Mouse (Mus musculus): Measurements from ENCODE around the gene Tcl1b5. TPM values are rescaled to one million over a fixed set of nuclear protein-coding genes. Genes with fewer than 3 reads are reported as not detected.
"Not testable (repeated sequence)": the region's sequence is repeated elsewhere in the genome, so short reads cannot be mapped to it uniquely, and the experiment has no call there.

Gene Tcl1b5
- polyA plus RNA-seq (2016; fragmentation: Nextera tagmentation; extraction: Ambion mirVana) = not detected in 2 replicates

DNA sequence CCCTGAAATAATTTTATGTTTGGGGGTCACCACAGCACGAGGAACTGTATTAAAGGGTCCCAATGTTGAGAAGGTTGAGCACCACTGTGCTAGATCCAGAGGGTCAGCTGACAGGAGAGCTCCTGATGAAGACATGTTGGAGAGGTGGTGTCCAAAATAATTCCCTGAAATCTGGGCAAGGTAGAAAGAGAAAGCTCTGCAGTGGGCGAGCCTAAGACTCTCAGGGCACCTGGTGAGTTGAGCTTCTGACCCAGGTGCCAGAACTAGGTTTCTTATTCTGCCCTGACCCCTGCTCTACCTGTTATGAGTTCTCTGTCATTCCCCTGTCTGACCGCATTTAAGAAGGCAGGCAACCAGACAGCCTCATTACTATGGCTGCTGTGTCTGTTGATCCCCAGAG lies at the start of gene Tcl1b5:
Gene Tcl1b5 (plus strand): TSS at position 301 of the 400 bp plus-strand sequence.
- not testable (repeated sequence) for H3K4me1 ChIP-seq; H3K9me3 ChIP-seq (replicated peaks); H3K27me3 ChIP-seq (ENCODE audit: low read depth, poor library complexity, severe bottlenecking); H3K27ac ChIP-seq (replicated peaks); H3K36me3 ChIP-seq; DNase-seq (ENCODE audit: low spot score); H3K4me3 ChIP-seq
- 73% methylated on average over 3 of the region's 3 CpGs for WGBS

DNA sequence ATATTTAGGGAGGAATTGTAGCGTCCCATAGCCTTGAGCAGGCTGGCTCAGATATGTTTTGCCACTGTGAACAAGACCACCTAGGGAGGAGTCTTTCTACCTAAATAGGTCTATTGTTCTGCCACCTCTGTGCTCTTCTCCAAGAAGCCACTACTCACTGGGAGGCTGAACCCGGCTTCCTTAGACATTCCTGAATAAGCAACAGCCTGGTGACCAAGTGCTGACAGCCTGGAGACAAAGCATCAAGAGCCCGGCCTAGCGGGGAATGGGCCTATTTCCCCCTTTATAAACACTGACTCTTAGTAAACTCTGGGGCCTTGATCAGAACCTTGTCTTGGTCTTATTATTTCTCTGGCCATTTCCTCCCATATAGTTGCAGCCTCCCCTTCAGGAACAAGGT lies 49.6 kb upstream of the Tcl1b5 start:
- no peaks in the 10 kb centered on the region for H3K36me3 ChIP-seq

DNA sequence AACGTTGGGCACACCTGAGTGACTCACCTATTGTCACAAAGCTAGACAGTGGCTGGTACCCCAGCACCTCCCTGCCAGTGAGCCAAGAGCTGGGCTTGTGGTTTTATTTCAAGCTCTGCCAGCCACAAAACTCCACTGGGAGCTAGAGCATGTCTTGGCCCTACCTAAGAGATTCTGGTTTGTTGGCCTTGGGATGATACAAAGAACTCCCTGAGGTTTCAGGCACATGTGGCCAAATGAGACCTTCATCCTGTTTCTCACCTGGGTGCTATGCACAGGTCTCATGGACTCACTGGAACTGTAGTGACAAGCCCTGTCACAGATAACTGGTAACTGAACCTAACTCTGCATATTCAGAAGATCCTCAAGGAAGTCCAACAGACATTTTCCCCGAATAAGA lies 48.5 kb upstream of the Tcl1b5 start:
- no peak for DNase-seq (ENCODE audit: low spot score)
- WGBS = 75% methylated on average over 2 of the region's 2 CpGs

More for the DNA sequence above, 49.6 kb upstream of the Tcl1b5 start:
- H3K27me3 ChIP-seq (ENCODE audit: low read depth, poor library complexity, severe bottlenecking) = no peaks in the 10 kb centered on the region
- no peaks in the 10 kb centered on the region for H3K4me1 ChIP-seq
- 0 out of 2 replicates have a peak, but pooled peaks cover 7% of the 10 kb centered on the region for H3K9me3 ChIP-seq (replicated peaks)
- H3K27ac ChIP-seq (replicated peaks) = no peak overlapping the region
- no peak overlapping the region for H3K4me3 ChIP-seq
- DNase-seq (ENCODE audit: low spot score) = no peak
- WGBS = 48% methylated on average over 4 of the region's 4 CpGs

DNA sequence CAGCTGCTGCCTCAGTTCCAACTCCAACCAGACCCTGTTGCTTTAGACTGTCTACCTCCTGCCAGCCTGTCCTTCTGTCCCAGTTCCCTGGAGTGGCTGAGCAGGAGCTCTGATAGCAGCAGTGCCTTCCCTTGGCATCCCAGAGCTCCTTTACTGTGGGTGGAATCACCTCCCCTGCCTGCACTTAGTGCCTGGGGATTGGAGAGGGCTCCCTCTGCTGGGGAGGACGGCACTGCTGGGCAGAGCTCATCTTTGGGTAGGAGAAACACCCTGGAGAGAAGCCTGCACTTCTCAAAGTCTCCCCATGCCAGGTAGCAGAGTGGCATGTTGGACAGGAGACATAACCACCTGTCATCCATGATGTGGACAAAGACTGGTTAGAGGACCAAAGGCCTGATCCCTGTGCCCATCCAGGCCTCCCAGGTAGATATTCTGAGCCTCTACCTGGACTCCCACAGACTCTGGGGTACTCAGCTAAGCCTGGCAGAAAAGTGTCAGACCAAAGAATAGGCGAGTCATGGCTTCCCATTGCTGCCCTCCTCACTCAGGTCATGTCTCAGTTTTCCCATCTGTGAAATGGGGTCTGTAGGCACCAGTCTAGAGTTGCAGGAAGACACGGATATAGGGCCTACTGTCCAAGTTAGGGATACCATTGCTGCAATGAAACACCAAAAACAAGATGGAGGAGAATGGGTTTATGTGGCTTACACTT lies 46.5 kb upstream of the Tcl1b5 start:
- not testable (repeated sequence) for H3K27me3 ChIP-seq (ENCODE audit: low read depth, poor library complexity, severe bottlenecking); H3K4me1 ChIP-seq; H3K36me3 ChIP-seq; DNase-seq (ENCODE audit: low spot score); H3K9me3 ChIP-seq (replicated peaks); H3K27ac ChIP-seq (replicated peaks); H3K4me3 ChIP-seq
- WGBS = 76% methylated on average over 3 of the region's 3 CpGs

More for the DNA sequence above, 48.5 kb upstream of the Tcl1b5 start:
- Histone ChIP-seq H3K27me3 (ENCODE audit: low read depth, poor library complexity, severe bottlenecking) (no peaks in the 10 kb centered on the region), H3K36me3 (no peaks in the 10 kb centered on the region), H3K27ac (replicated peaks) (no peak overlapping the region), H3K9me3 (replicated peaks) (0 out of 2 replicates have a peak, but pooled peaks cover 7% of the 10 kb centered on the region), H3K4me3 (no peak overlapping the region), H3K4me1 (no peaks in the 10 kb centered on the region)

DNA sequence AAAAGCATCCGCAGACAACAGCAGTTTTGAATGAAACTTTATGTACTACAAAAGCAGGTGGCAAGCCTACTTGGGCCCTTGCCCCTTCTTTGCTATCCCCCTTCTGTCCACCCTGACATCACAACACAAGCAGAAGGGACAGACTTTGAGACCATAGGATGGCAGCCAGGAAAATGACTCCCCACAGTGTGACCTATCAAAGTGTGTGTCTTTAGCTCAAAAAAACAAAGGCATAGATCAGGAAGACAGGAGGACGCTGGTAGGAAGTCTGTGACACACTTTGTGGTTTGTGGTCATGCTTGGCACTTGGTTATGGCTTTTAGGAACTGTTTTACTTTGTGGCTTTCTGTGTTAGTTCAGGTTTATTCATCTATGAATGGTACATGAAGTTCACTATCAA lies 42.0 kb upstream of the Tcl1b5 start:
- not testable (repeated sequence) for H3K4me3 ChIP-seq; H3K27ac ChIP-seq (replicated peaks); DNase-seq (ENCODE audit: low spot score); H3K4me1 ChIP-seq; H3K36me3 ChIP-seq; H3K27me3 ChIP-seq (ENCODE audit: low read depth, poor library complexity, severe bottlenecking); H3K9me3 ChIP-seq (replicated peaks)
- 74% methylated on average over 2 of the region's 2 CpGs for WGBS

DNA sequence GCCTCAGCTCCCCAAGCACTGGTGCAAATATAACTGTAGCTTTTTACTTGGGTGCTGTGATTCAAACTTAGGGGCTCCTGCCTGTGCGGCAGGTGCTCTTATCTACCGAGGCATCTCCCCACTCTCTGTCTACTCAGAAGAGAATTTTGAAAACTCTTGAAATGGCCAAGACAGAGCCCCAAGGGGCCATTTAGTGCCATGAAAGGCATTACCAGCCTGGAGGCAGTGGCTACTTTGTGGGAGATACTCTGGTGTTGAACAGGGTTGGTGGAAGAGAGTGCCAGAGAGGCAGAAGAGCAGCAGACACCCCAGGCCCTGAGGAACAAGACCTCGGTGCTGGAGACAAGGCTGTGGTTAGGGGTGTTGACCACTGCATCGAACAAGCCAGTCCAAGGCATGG lies 41.3 kb upstream of the Tcl1b5 start:
- DNase-seq (ENCODE audit: low spot score) = not testable (repeated sequence)

DNA sequence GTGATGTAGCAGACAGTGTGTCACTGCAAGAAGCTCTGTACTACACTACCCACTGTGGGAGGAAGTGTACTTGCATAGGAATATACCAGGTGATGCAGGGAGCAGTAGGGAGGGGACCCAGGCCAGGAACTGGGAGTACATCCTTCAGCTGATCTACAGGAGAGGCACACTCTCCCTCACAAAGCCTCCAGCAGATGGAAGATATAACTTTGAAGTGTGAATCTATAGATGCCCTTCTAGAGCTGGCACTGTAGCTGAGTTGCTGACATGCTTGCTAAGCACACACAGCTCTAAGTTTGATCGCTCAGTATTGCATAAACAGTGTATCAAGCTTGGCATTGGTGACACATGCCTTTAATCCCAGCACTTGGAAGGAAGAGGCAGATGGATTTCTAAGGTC lies 38.4 kb upstream of the Tcl1b5 start:
- H3K36me3 ChIP-seq; H3K9me3 ChIP-seq (replicated peaks); H3K27me3 ChIP-seq (ENCODE audit: low read depth, poor library complexity, severe bottlenecking); H3K4me3 ChIP-seq; DNase-seq (ENCODE audit: low spot score); H3K4me1 ChIP-seq; H3K27ac ChIP-seq (replicated peaks): not testable (repeated sequence)
- 84% methylated on average over 1 of the region's 1 CpGs for WGBS

More for the DNA sequence above, 41.3 kb upstream of the Tcl1b5 start:
- H3K27ac ChIP-seq (replicated peaks); H3K4me1 ChIP-seq; H3K27me3 ChIP-seq (ENCODE audit: low read depth, poor library complexity, severe bottlenecking); H3K36me3 ChIP-seq; H3K4me3 ChIP-seq; H3K9me3 ChIP-seq (replicated peaks): not testable (repeated sequence)
- WGBS = 88% methylated on average over 4 of the region's 4 CpGs

DNA sequence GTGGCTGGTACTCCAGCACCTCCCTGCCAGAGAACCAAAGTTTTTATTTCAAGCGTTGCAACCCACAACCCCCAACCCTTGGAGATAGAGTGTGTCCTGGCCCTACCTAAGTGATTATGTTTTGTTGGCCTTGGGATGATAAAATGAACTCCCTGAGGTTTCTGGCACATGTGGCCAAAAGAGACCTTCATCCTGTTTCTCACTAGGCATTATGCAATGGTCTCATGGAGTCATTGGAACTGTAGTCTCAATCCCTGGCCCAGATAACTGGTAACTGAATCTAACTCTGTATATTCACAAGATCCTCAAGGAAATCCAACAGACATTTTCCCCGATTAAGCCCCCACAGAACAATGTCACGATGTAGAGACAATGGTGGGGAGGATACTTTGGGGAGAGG lies 33.0 kb upstream of the Tcl1b5 start:
- DNase-seq (ENCODE audit: low spot score) = no peak
- Histone ChIP-seq H3K36me3 (no peaks in the 10 kb centered on the region), H3K9me3 (replicated peaks) (no peaks in the 10 kb centered on the region), H3K4me3 (no peak overlapping the region), H3K27ac (replicated peaks) (no peak overlapping the region), H3K4me1 (peaks cover 4% of the 10 kb centered on the region; the same call in 1 of the 2 replicates), H3K27me3 (ENCODE audit: low read depth, poor library complexity, severe bottlenecking) (no peaks in the 10 kb centered on the region)
- WGBS = 97% methylated on average over 3 of the region's 3 CpGs

DNA sequence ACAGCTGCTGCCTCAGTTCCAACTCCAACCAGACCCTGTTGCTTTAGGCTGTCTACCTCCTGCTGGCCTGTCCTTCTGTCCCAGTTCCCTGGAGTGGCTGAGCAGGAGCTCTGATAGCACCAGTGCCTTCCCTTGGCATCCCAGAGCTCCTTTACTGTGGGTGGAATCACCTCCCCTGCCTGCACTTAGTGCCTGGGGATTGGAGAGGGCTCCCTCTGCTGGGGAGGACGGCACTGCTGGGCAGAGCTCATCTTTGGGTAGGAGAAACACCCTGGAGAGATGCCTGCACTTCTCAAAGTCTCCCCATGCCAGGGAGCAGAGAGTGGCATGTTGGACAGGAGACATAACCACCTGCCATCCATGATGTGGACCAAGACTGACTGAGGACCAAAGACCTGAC lies 31.2 kb upstream of the Tcl1b5 start:
- not testable (repeated sequence) for H3K4me3 ChIP-seq; H3K27me3 ChIP-seq (ENCODE audit: low read depth, poor library complexity, severe bottlenecking); H3K27ac ChIP-seq (replicated peaks); H3K9me3 ChIP-seq (replicated peaks); H3K4me1 ChIP-seq; H3K36me3 ChIP-seq; DNase-seq (ENCODE audit: low spot score)
- 31% methylated on average over 1 of the region's 1 CpGs for WGBS

DNA sequence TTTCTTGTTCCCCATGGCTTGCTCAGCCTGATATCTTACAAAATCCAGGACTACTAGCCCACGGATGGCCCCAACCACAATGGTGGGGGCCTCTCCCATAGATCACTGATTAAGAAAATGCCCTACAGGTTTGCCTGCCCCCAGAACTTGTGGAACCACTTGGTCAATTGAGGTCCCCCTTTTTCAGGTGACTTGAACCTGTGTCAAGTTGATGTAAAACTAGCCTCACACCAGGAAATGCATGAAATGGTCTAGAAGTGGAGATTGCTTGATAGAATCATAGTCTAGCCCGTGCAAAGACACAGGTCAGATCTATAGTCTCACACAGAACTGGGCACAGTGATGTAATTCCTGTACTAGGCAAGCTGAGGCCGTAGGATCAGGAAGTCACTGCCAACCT lies 30.4 kb upstream of the Tcl1b5 start, which contains the start of gene Tcl1b2:
Gene Tcl1b2 (plus strand): TSS at position 301 of the 400 bp plus-strand sequence.
- no peak within 1 kb of the TSS for H3K4me3 ChIP-seq
- 86% methylated on average over 3 of the region's 3 CpGs for WGBS

DNA sequence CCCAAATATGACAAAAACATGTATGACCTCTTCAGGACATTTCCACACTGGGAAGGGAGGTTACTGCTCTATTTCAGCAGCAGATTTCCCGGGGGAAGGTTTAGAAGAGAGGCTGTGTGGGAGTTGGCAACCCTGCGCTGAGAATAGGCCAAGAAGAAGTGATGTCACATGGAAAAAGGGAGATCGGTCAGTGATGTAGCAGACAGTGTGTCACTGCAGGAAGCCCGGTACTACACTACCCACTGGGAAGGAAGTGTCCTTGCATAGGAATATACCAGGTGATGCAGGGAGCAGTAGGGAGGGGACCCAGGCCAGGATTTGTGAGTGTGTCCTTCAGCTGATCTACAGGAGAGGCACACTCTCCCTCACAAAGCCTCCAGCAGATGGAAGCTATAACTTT lies 20.9 kb upstream of the Tcl1b5 start:
- not testable (repeated sequence) for H3K36me3 ChIP-seq; H3K9me3 ChIP-seq (replicated peaks); DNase-seq (ENCODE audit: low spot score); H3K4me3 ChIP-seq; H3K4me1 ChIP-seq; H3K27ac ChIP-seq (replicated peaks); H3K27me3 ChIP-seq (ENCODE audit: low read depth, poor library complexity, severe bottlenecking)
- WGBS = 87% methylated on average over 4 of the region's 4 CpGs

More for the DNA sequence above, 30.4 kb upstream of the Tcl1b5 start, which contains the start of gene Tcl1b2:
- Histone ChIP-seq H3K9me3 (replicated peaks) (no peaks in the 10 kb centered on the region; the same call in 1 of the 2 replicates), H3K27ac (replicated peaks) (no peak within 1 kb of the TSS), H3K4me1 (peaks cover 4% of the 10 kb centered on the region; the same call in 1 of the 2 replicates), H3K27me3 (ENCODE audit: low read depth, poor library complexity, severe bottlenecking) (no peaks in the 10 kb centered on the region), H3K36me3 (no peaks in the 10 kb centered on the region)
- DNase-seq (ENCODE audit: low spot score) = no peak

DNA sequence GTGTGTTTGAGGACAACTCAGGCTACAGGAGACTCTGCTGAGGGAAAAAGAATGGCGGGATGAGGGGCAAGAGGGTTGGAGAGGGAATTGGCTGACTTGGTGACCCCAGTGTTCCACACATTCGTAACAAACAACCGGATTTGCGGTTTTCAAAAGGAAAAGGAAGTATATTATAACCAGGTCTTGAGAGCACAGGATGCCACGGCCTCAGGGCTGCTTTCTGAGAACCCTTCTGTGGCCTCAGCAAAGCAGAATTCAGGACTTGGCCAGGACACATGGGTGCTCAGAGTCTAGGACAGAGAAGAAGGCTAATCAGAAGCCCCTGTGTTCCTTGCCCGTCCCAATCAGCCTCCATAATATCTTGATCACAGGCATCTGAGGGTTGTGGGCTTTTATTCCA lies 17.3 kb upstream of the Tcl1b5 start:
- H3K4me3 ChIP-seq = no peak overlapping the region
- WGBS = 84% methylated on average over 6 of the region's 6 CpGs
- H3K27ac ChIP-seq (replicated peaks) = no peak overlapping the region
- H3K9me3 ChIP-seq (replicated peaks) = no peaks in the 10 kb centered on the region
- DNase-seq (ENCODE audit: low spot score) = no peak
- no peaks in the 10 kb centered on the region for H3K27me3 ChIP-seq (ENCODE audit: low read depth, poor library complexity, severe bottlenecking)
- H3K36me3 ChIP-seq = no peaks in the 10 kb centered on the region
- no peaks in the 10 kb centered on the region for H3K4me1 ChIP-seq

DNA sequence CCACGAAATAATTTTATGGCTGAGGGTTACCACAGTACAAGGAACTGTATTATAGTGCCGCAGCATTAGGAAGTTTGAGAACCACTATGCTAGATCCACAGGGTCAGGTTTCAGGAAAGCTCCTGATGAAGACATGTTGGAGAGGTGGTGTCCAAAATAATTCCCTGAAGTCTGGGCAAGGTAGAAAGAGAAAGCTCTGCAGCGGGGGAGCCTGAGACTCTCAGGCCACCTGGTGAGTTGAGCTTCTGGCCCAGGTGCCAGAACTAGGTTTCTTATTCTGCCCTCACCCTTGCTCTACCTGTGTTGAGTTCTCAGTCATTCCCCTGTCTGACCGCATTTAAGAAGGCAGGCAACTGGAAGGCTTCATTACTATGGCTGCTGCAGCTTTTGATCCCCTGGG lies 16.8 kb upstream of the Tcl1b5 start, which contains the start of gene Tcl1b1:
Gene Tcl1b1 (plus strand): TSS at position 301 of the 400 bp plus-strand sequence.
- Histone ChIP-seq H3K27ac (replicated peaks) (no peak within 1 kb of the TSS), H3K27me3 (ENCODE audit: low read depth, poor library complexity, severe bottlenecking) (no peaks in the 10 kb centered on the region), H3K4me3 (no peak within 1 kb of the TSS), H3K36me3 (no peaks in the 10 kb centered on the region), H3K9me3 (replicated peaks) (no peaks in the 10 kb centered on the region), H3K4me1 (no peaks in the 10 kb centered on the region)
- WGBS = 82% methylated on average over 4 of the region's 4 CpGs
- DNase-seq (ENCODE audit: low spot score) = no peak

All from midbrain, embryonic 10.5 days (tissue).